Mouse (Mus musculus): ENCODE results near the gene Cramp1l.

DNA sequence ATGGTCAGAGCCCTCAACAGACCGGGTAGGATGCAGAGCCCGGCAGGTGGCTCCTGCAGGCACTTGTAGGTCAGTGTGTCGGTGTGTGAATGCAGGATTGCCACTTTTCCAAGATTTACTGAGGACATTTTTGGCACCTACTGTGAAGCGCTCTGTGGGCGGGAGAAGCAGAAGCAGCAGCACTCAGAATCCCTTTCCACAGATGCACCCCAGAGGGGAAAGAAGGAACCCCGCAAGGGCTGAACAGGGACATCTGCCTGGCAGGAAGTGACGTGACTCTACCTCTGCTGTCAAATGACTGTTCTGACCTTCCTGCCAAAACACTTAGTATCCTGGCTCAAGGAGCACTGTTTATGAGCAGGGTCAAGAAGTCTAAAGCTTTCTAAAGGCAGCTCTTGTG is 72.6 kb downstream of the Cramp1l start:
- no peak for TF ChIP-seq GATA1 (IDR thresholded peaks at IDR 0.05; ENCODE audit: borderline replicate concordance, low read length)
- no peak for TF ChIP-seq CTCF (IDR thresholded peaks at IDR 0.05; ENCODE audit: low read depth, low read length)

Data from G1E (cell line).